Mouse (Mus musculus) T-cell, adult 66 days (primary cell): ENCODE data around the gene Socs7. TPM values are rescaled to one million over a fixed set of nuclear protein-coding genes. Genes with fewer than 3 reads are reported as not detected.

Source experiments
- total RNA-seq, 2 experiments: library from RNA; stranded (reverse); gene quantifications; 3 replicates in 1 of 2; 4 replicates in 1 of 2; pipeline ENCODE4 v1.2.4; 2023

Gene Socs7
- total RNA-seq = 10 to 100 TPM; 16.6 to 21.0 TPM

GRCm38 (mm10) chr11:97361948-97362648 is at the start of gene Socs7:
Gene Socs7 (plus strand): TSS chr11:97362551.

GRCm38 (mm10) chr11:97315504-97316503 is 46.5 kb upstream of the Socs7 start, which contains the start of gene Mrpl45:
Gene Mrpl45 (plus strand): TSS chr11:97315716.

GRCm38 (mm10) chr11:97352027-97352684 is 10.2 kb upstream of the Socs7 start, which contains the start of gene Gpr179:
Gene Gpr179 (minus strand): TSS chr11:97352077.

GRCm38 (mm10) chr11:97415330-97415711 is 53.0 kb downstream of the Socs7 start, which contains the start of gene Arhgap23:
Gene Arhgap23 (plus strand): TSS chr11:97415533.

Other genes starting within 250 kb of the Socs7 start
- 10 to 100 TPM; 14.3 to 20.3 TPM for gene Tbx21, start 247.2 kb upstream of the Socs7 start, total RNA-seq
- 1 to 10 TPM; 1.9 to 3.6 TPM for gene Tbkbp1, start 211.1 kb upstream of the Socs7 start, total RNA-seq
- gene Kpnb1, start 174.7 kb upstream of the Socs7 start, total RNA-seq = 100 to 1,000 TPM; 165 to 185 TPM
- 10 to 100 TPM; 72.0 to 77.0 TPM for gene Npepps, start 81.9 kb upstream of the Socs7 start, total RNA-seq
- gene Mrpl45, start 46.8 kb upstream of the Socs7 start, total RNA-seq = 10 to 100 TPM; 11.3 to 16.7 TPM
- gene Gpr179, start 10.5 kb upstream of the Socs7 start, total RNA-seq = under 1 TPM; 0.06 TPM
- gene Arhgap23, start 53.0 kb downstream of the Socs7 start, total RNA-seq = 1 to 10 TPM in 1 of 2 experiments, under 1 TPM in 1; 0.39 to 1.2 TPM
- gene 4933428G20Rik, start 137.8 kb downstream of the Socs7 start, total RNA-seq = not detected
- gene Srcin1, start 213.6 kb downstream of the Socs7 start, total RNA-seq = not detected